Mouse (Mus musculus) kidney, postnatal 36 days (tissue): ENCODE results near the gene Zkscan16.

ENCODE experiments used
- DNase-seq, 2 experiments: peaks; one replicate each; pipeline ENCODE4 v3.0.0; 2021 to 2022; ENCODE audit warnings: mixed read lengths in 2 of 2

Gene Zkscan16

GRCm38 (mm10) chr4:58941638-58942037 lies 1.8 kb upstream of the Zkscan16 start:
- DNase-seq: no peak

- no peak for DNase-seq
Observed at GRCm38 (mm10) chr4:58942942-58943341, 486 bp upstream of the Zkscan16 start.

GRCm38 (mm10) chr4:58944206-58944553 lies 752 bp downstream of the Zkscan16 start:
- DNase-seq: no peak

- no peak for DNase-seq
Observed at GRCm38 (mm10) chr4:58944695-58945094, 1.3 kb downstream of the Zkscan16 start.

- no peak for DNase-seq
Observed at GRCm38 (mm10) chr4:58948391-58948790, 5.0 kb downstream of the Zkscan16 start.

- DNase-seq: no peak
Observed at GRCm38 (mm10) chr4:58952630-58953029, 9.2 kb downstream of the Zkscan16 start.

GRCm38 (mm10) chr4:58961719-58962118 lies 18.3 kb downstream of the Zkscan16 start:
- no peak for DNase-seq

GRCm38 (mm10) chr4:58963271-58963670 lies 19.8 kb downstream of the Zkscan16 start:
- no peak for DNase-seq

GRCm38 (mm10) chr4:58965136-58965535 lies 21.7 kb downstream of the Zkscan16 start:
- DNase-seq: no peak

- no peak for DNase-seq
Observed at GRCm38 (mm10) chr4:58970678-58971077, 27.2 kb downstream of the Zkscan16 start.

GRCm38 (mm10) chr4:58975711-58976110 lies 32.3 kb downstream of the Zkscan16 start:
- no peak for DNase-seq

GRCm38 (mm10) chr4:58981421-58981820 lies 38.0 kb downstream of the Zkscan16 start:
- no peak for DNase-seq

- DNase-seq: no peak
Observed at GRCm38 (mm10) chr4:58982806-58983205, 39.4 kb downstream of the Zkscan16 start.

GRCm38 (mm10) chr4:58985157-58985648 lies 41.8 kb downstream of the Zkscan16 start:
- DNase-seq: peak; percentile 75 to 91

GRCm38 (mm10) chr4:58986540-58987190 lies 43.2 kb downstream of the Zkscan16 start, which contains the start of gene Ptgr1:
Ptgr1 (minus strand) TSS chr4:58987119.
- peak; percentile 92 to 93 for DNase-seq

- peak; percentile 66 to 70 for DNase-seq
Observed at GRCm38 (mm10) chr4:58989303-58989898, 46.0 kb downstream of the Zkscan16 start.

GRCm38 (mm10) chr4:58990609-58991434 lies 47.4 kb downstream of the Zkscan16 start:
- DNase-seq: no peak

- no peak for DNase-seq
Observed at GRCm38 (mm10) chr4:58992195-58992594, 48.8 kb downstream of the Zkscan16 start.

- no peak for DNase-seq
Observed at GRCm38 (mm10) chr4:58994762-58995161, 51.3 kb downstream of the Zkscan16 start, which contains the start of gene Dnajc25. Dnajc25 (plus strand) TSS chr4:58995062.

GRCm38 (mm10) chr4:58995251-58995693 lies 51.8 kb downstream of the Zkscan16 start:
- no peak for DNase-seq

- DNase-seq: peak; percentile 59 to 75
Observed at GRCm38 (mm10) chr4:58997081-58997480, 53.7 kb downstream of the Zkscan16 start.

GRCm38 (mm10) chr4:58998688-58999087 lies 55.3 kb downstream of the Zkscan16 start:
- no peak for DNase-seq

- peak; percentile 72 to 86 for DNase-seq
Observed at GRCm38 (mm10) chr4:58999686-59000085, 56.3 kb downstream of the Zkscan16 start.
